Mouse (Mus musculus): Measurements from ENCODE around the gene Qtrt1.

DNA sequence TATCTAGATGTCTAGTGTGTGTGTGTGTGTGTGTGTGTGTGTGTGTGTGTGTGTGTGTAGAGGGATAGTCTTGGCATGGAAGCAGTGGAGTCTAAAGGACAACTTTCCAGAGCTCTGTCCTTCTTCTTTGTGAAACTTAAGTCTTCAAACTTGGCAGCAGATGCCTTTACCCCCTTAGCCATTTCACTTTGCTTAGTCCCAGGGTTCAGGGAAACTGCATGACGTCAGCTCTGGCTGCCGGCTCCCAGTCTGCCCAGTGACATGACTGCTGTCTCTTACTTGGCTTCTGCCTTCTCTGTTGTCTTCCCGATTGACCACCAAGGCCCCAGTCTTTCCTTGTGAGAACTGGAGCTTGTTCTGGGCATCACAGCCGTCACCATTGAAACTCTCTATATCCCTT lies 42.9 kb downstream of the Qtrt1 start:
- TF ChIP-seq CTCF (IDR thresholded peaks at IDR 0.05): no peak
- no peak for TF ChIP-seq EP300 (IDR thresholded peaks at IDR 0.05; ENCODE audit: insufficient read depth, low read depth, low read length)
